Mouse (Mus musculus) forebrain, embryonic 13.5 days (tissue): ENCODE measurements around the gene Gh. TPM values are rescaled to one million over a fixed set of nuclear protein-coding genes. Genes with fewer than 3 reads are reported as not detected.

ENCODE experiments used
- ATAC-seq: fragments of 200-750 bp; cut with Nextera tagmentation; 2 replicates; pipeline ENCODE4 v1.8.0; 2017
- H3K27ac ChIP-seq: fragments of 300-500 bp; sonication (generic); 2 replicates; pipeline ENCODE4 v1.5.1; 2015; ENCODE audit warnings: inconsistent platforms, mild to moderate bottlenecking, moderate library complexity
- H3K27me3 ChIP-seq: fragments of 300-500 bp; sonication (generic); 2 replicates; pipeline ENCODE4 v1.6.1; 2015; ENCODE audit warnings: mild to moderate bottlenecking, inconsistent platforms
- H3K36me3 ChIP-seq: fragments of 300-500 bp; sonication (generic); 2 replicates; pipeline ENCODE4 v1.6.1; 2015; ENCODE audit warnings: mild to moderate bottlenecking, inconsistent platforms; ENCODE audit not compliant: poor library complexity, severe bottlenecking
- H3K4me1 ChIP-seq: fragments of 300-500 bp; sonication (generic); 2 replicates; pipeline ENCODE4 v1.6.1; 2015; ENCODE audit warnings: inconsistent platforms
- H3K4me2 ChIP-seq: fragments of 300-500 bp; sonication (generic); 2 replicates; pipeline ENCODE4 v1.6.1; 2015; ENCODE audit warnings: inconsistent platforms, mild to moderate bottlenecking, moderate library complexity
- H3K4me3 ChIP-seq: fragments of 300-500 bp; sonication (generic); 2 replicates; pipeline ENCODE4 v1.5.1; 2015; ENCODE audit warnings: mild to moderate bottlenecking, inconsistent platforms
- H3K9ac ChIP-seq: fragments of 300-500 bp; sonication (generic); 2 replicates; pipeline ENCODE4 v1.6.1; 2015; ENCODE audit warnings: mild to moderate bottlenecking, inconsistent platforms
- H3K9me3 ChIP-seq: fragments of 300-500 bp; sonication (generic); replicated peaks from 2 replicates; pipeline ENCODE4 v1.6.1; 2016; ENCODE audit warnings: inconsistent platforms
- WGBS: fragments of 180-500 bp; shearing (Covaris S2); methylation state at CpG from one replicate; pipeline ENCODE4 v1.1.7; 2015; 5-methylcytosine and 5-hydroxymethylcytosine counted together
- polyA plus RNA-seq: library from polyadenylated mRNA; unstranded; fragments of >200 nt; fragmentation: Nextera tagmentation; extraction: Ambion mirVana; gene quantifications from 2 replicates; pipeline ENCODE4 v1.2.1, GENCODE M21; 2015

Gene Gh
- polyA plus RNA-seq, 1 experiment from 2014 or later, result not detected

- Histone ChIP-seq H3K4me3 (no peak overlapping the region), H3K4me2 (no peak overlapping the region), H3K9me3 (no peaks in the 10 kb centered on the region), H3K36me3 (peaks cover 60% of the 10 kb centered on the region), H3K27ac (no peak overlapping the region), H3K4me1 (peaks cover 36% of the 10 kb centered on the region), H3K27me3 (no peaks in the 10 kb centered on the region), H3K9ac (no peak overlapping the region)
- WGBS, result 94% methylated on average over 10 of the region's 10 CpGs
- no peak for ATAC-seq
Measured at GRCm38 (mm10) chr11:106266431-106266830, 35.2 kb downstream of the Gh start.

DNA sequence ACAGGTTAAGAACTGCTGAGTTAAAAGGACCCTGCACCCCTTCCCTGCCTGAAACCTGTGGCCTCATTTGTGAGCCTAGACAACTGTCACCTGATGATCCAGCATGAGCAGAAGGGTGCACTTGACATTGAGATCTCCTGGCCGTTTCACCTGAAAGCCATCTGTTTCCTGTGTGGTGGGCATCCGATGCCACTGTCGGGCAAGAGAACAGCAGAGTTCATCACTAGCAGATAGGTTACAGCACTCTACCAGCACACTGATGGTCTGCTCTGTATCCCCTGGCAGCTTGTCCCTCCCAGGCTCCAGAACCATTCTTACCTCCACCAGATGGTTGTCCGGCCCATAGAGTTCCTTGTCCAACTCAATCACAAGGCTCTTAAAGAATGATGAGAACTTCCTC, 36.1 kb downstream of the Gh start:
- H3K9me3 ChIP-seq, result no peaks in the 10 kb centered on the region
- H3K4me1 ChIP-seq, result peaks cover 27% of the 10 kb centered on the region
- H3K4me2 ChIP-seq, result no peak overlapping the region
- no peak for ATAC-seq
- 92% methylated on average over 4 of the region's 4 CpGs for WGBS
- no peak overlapping the region for H3K4me3 ChIP-seq
- H3K27ac ChIP-seq, result no peak overlapping the region
- no peaks in the 10 kb centered on the region for H3K27me3 ChIP-seq
- H3K36me3 ChIP-seq, result peaks cover 68% of the 10 kb centered on the region
- H3K9ac ChIP-seq, result no peak overlapping the region

DNA sequence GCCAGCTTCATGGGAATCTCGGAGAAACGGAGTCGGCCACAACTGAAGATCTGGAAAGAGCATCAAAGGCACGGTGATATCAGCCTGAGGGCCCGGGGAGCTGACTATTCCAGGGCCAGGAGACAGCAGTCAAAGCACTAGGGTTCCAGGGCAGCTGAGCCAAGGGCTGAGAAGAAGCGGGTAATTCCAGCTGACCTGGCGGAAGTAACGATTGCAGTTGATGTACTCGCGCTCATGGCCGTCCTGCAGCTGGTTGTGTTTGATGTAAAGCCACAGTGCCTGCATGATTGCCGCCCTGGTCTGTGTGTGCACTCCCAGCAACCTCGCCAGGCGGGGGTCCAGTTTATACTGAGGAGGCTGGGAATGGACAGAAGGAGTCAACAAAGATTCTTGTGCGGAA, 36.7 kb downstream of the Gh start:
- Histone ChIP-seq H3K9ac (no peak overlapping the region), H3K9me3 (no peaks in the 10 kb centered on the region), H3K27ac (no peak overlapping the region), H3K36me3 (peaks cover 69% of the 10 kb centered on the region), H3K4me2 (no peak overlapping the region), H3K27me3 (no peaks in the 10 kb centered on the region), H3K4me3 (no peak overlapping the region), H3K4me1 (peaks cover 22% of the 10 kb centered on the region)
- ATAC-seq, result no peak
- 93% methylated on average over 15 of the region's 15 CpGs for WGBS

DNA sequence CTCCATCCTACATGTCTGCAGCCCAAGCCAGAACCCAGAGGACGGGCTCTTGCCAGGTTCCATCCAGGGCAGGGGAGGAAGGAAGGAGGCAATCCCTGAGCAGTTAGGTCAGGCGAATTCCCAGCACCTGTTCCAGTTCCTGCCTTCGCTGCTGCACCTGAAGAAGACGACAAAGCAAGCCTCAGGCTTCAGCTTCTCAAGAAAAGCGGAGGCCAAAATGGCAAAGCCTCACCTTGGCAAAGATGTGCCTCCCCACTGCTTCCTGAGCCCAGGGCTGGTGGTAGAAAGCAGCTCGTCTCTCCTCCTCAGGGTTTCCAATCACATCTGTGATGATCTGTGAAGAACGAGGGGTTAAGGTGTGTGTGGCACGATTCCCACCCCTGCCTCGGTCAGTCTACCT, 37.7 kb downstream of the Gh start:
- peaks cover 75% of the 10 kb centered on the region for H3K36me3 ChIP-seq
- H3K4me1 ChIP-seq, result peaks cover 16% of the 10 kb centered on the region
- H3K4me3 ChIP-seq, result no peak overlapping the region
- H3K27me3 ChIP-seq, result no peaks in the 10 kb centered on the region
- WGBS, result 93% methylated on average over 9 of the region's 9 CpGs
- no peak overlapping the region for H3K9ac ChIP-seq
- no peak overlapping the region for H3K27ac ChIP-seq
- H3K9me3 ChIP-seq, result no peaks in the 10 kb centered on the region
- no peak overlapping the region for H3K4me2 ChIP-seq
- no peak for ATAC-seq

DNA sequence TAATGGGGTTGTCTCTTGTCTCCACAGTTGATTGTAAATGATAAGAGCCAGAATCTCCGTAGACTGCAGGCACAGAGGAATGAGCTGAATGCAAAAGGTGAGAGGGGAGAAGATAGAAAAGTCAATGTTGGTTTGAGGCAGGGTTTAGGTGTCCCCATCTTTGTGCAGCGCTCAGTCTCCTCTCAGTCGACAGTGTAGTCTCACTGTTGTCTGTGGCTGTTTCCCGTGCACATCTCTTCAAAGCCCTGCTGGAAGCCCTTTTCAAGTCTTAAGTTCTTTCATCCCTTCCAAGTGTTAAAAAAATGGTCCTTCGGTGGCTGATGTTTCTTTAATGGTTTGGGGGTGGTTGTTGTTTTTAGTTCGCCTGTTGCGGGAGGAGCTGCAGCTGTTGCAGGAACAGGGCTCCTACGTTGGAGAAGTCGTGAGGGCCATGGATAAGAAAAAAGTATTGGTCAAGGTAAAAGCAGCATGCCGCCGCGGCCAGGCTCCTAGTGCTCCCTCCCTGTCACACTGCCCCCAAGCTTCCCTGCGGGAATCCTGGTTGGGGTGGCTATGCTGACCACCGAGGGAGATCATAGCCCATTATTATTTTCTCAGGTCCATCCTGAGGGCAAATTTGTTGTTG, 40.7 kb downstream of the Gh start:
- no peak for ATAC-seq
- Histone ChIP-seq H3K9me3 (no peaks in the 10 kb centered on the region), H3K27ac (no peak overlapping the region), H3K4me1 (peaks cover 16% of the 10 kb centered on the region), H3K4me3 (no peak overlapping the region), H3K4me2 (no peak overlapping the region), H3K36me3 (peaks cover 69% of the 10 kb centered on the region), H3K27me3 (no peaks in the 10 kb centered on the region), H3K9ac (no peak overlapping the region)
- 82% methylated on average over 14 of the region's 14 CpGs for WGBS

- Histone ChIP-seq H3K36me3 (peaks cover 50% of the 10 kb centered on the region), H3K4me3 (peak overlapping the region; percentile 84), H3K9ac (peak overlapping the region; percentile 87), H3K4me2 (peak overlapping the region; percentile 100), H3K27ac (no peak overlapping the region), H3K27me3 (no peaks in the 10 kb centered on the region), H3K9me3 (no peaks in the 10 kb centered on the region), H3K4me1 (peaks cover 24% of the 10 kb centered on the region)
- 74% methylated on average over 5 of the region's 5 CpGs for WGBS
- no peak for ATAC-seq
Measured at GRCm38 (mm10) chr11:106256775-106257174, 44.9 kb downstream of the Gh start.

- Histone ChIP-seq H3K9me3 (no peaks in the 10 kb centered on the region), H3K4me1 (peaks cover 24% of the 10 kb centered on the region), H3K36me3 (peaks cover 50% of the 10 kb centered on the region), H3K4me2 (peak within 1 kb of the TSS; percentile 100), H3K4me3 (peak within 1 kb of the TSS; percentile 84), H3K27me3 (no peaks in the 10 kb centered on the region), H3K27ac (peak within 1 kb of the TSS; percentile 82), H3K9ac (peak within 1 kb of the TSS; percentile 87)
- peak; percentile 95 for ATAC-seq
- under 1% methylated on average over 42 of the region's 42 CpGs for WGBS
Measured at GRCm38 (mm10) chr11:106255685-106256451, 45.8 kb downstream of the Gh start, which contains the start of the genes Ftsj3 and Psmc5. Gene Ftsj3 (minus strand): TSS chr11:106256079. Gene Psmc5 (plus strand): TSS chr11:106256154.

DNA sequence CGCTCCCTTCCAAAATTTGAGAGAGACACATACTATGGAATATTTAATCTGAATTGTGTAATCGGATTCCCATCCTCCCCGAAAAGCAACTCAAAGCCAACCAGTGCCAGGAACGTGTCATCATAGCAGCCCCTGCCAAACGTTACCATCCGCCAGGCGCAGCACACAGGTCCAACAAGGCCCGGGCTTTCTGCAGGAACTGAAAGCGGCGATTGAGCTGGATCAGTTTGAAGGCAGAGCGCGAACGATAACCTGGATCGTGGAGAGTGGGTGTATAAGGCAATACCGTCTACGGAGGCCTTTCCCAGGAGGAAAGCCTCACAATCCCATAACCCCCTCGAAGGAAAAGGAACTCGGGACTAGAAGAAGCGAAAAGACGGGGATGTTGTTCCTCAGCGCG, 46.5 kb downstream of the Gh start:
- peaks cover 24% of the 10 kb centered on the region for H3K4me1 ChIP-seq
- H3K27ac ChIP-seq, result no peak overlapping the region
- WGBS, result 5% methylated on average over 22 of the region's 22 CpGs
- peaks cover 53% of the 10 kb centered on the region for H3K36me3 ChIP-seq
- H3K4me2 ChIP-seq, result peak overlapping the region; percentile 100
- H3K9me3 ChIP-seq, result no peaks in the 10 kb centered on the region
- peak overlapping the region; percentile 87 for H3K9ac ChIP-seq
- peak overlapping the region; percentile 84 for H3K4me3 ChIP-seq
- no peak for ATAC-seq
- H3K27me3 ChIP-seq, result no peaks in the 10 kb centered on the region

DNA sequence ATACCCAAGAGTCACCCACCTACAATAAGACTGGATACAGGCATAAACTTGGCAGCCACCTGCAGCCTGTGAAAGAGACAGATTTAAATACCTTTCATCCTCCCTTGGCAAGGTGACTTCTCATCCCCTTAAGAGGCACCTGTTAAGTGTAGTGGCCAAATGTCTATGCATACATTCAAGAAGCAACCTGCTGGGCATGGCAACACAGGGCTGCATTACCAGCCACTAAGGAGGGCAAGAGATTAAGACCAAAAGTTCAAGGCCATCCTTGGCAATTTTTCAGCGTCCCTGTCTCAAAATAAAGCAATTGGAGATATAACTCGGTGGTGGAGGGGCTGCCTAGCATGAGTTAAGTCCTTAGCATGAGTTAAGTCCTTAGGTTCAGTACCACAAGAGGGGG, 46.9 kb downstream of the Gh start:
- ATAC-seq, result no peak
- WGBS, result 13% methylated on average over 2 of the region's 2 CpGs
- H3K27ac ChIP-seq, result no peak overlapping the region
- H3K36me3 ChIP-seq, result peaks cover 57% of the 10 kb centered on the region
- H3K9ac ChIP-seq, result peak overlapping the region; percentile 87
- no peaks in the 10 kb centered on the region for H3K9me3 ChIP-seq
- peak overlapping the region; percentile 84 for H3K4me3 ChIP-seq
- H3K4me1 ChIP-seq, result peaks cover 24% of the 10 kb centered on the region
- H3K4me2 ChIP-seq, result peak overlapping the region; percentile 100
- no peaks in the 10 kb centered on the region for H3K27me3 ChIP-seq

Other genes starting within 250 kb of the Gh start
- gene Taco1, start 235.8 kb downstream of the Gh start, polyA plus RNA-seq, result 8.9 and 9.6 TPM in 2 replicates
- gene Map3k3, start 217.3 kb downstream of the Gh start, polyA plus RNA-seq, result 9.5 and 11.9 TPM in 2 replicates
- gene Gm10840, start 141.0 kb downstream of the Gh start, polyA plus RNA-seq, result not detected in 2 replicates
- gene Limd2, start 141.0 kb downstream of the Gh start, polyA plus RNA-seq, result 253 and 279 TPM in 2 replicates
- gene Strada, start 99.7 kb downstream of the Gh start, polyA plus RNA-seq, result 33.4 and 33.5 TPM in 2 replicates
- gene Ccdc47, start 85.5 kb downstream of the Gh start, polyA plus RNA-seq, result 78.6 and 83.9 TPM in 2 replicates
- gene Ddx42, start 84.9 kb downstream of the Gh start, polyA plus RNA-seq, result 93.0 and 102 TPM in 2 replicates
- gene Ftsj3, start 45.8 kb downstream of the Gh start, polyA plus RNA-seq, result 46.4 and 52.7 TPM in 2 replicates
- 322 and 348 TPM in 2 replicates for gene Psmc5, start 45.7 kb downstream of the Gh start, polyA plus RNA-seq
- 14.2 and 14.3 TPM in 2 replicates for gene Smarcd2, start 28.9 kb downstream of the Gh start, polyA plus RNA-seq
- gene Tcam1, start 25.2 kb downstream of the Gh start, polyA plus RNA-seq, result 0.10 and 0.14 TPM in 2 replicates
- gene Cd79b, start 12.9 kb upstream of the Gh start, polyA plus RNA-seq, result 0.27 and 0.49 TPM in 2 replicates
- 0.04 TPM in 1 of 2 replicates, not detected in the other for gene Scn4a, start 51.4 kb upstream of the Gh start, polyA plus RNA-seq
- not detected in 2 replicates for gene Prr29, start 63.6 kb upstream of the Gh start, polyA plus RNA-seq
- gene Icam2, start 86.2 kb upstream of the Gh start, polyA plus RNA-seq, result 10.3 and 11.6 TPM in 2 replicates
- gene Ern1, start 186.0 kb upstream of the Gh start, polyA plus RNA-seq, result 5.6 and 6.3 TPM in 2 replicates